Mouse (Mus musculus) spleen, adult 2 months (tissue): Measurements from ENCODE around the gene Gm20431.

Experiments used
- CTCF ChIP-seq: fragments of 200-500 bp; IDR thresholded peaks from 2 replicates; pipeline ENCODE4 v1.5.1; 2011; ENCODE audit warnings: mild to moderate bottlenecking, inconsistent platforms; ENCODE audit not compliant: insufficient read depth, insufficient read length, insufficient replicate concordance; ENCODE audit errors: extremely low read depth
- POLR2A ChIP-seq: fragments of 200-500 bp; IDR thresholded peaks from 2 replicates; pipeline ENCODE4 v1.6.1; 2011; ENCODE audit warnings: low read depth, low read length, inconsistent platforms

DNA sequence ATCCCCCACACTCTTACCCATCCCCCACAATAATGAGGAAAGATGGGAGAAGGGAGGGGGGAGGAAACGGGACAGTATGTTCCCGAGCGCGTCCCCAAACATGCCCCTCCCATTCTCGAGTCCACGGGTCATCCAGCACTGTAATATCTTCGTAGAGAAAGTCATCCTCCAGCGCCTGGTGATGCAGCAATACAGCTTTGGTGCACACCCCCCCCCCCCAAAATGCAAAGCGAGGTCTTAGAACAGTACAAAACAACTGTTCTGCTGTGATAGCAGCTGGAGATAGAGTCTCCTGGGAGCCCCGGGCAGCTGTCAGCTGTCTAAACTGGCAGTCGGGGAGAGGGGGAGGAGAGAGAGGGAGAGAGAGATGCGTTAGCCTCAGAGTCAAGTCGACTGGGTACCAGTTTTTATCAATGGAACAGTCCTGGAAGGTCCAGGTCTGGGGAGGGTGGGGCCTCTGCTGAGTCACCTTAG lies 11.0 kb upstream of the Gm20431 start:
- TF ChIP-seq CTCF, result no peak
- no peak for TF ChIP-seq POLR2A
